Mouse (Mus musculus) kidney, adult 8-10 months (tissue): Measurements from ENCODE around the gene Crisp1.
A peak's percentile ranks its signal among the peaks of the same experiment; 100 is the strongest.

Experiments
- DNase-seq, 2 experiments: peaks; one replicate each; pipeline ENCODE4 v3.0.0; 2022

Gene Crisp1

GRCm38 (mm10) chr17:40319062-40319461 is at the start of gene Crisp1:
Gene Crisp1, minus strand, starts transcription at chr17:40319207.
- DNase-seq, result no peak

- peak; percentile 6 to 9 for DNase-seq
Measured at GRCm38 (mm10) chr17:40342497-40343009, 23.5 kb upstream of the Crisp1 start.

- DNase-seq, result no peak
Measured at GRCm38 (mm10) chr17:40285435-40285834, 33.6 kb downstream of the Crisp1 start.

GRCm38 (mm10) chr17:40275519-40275918 is 43.5 kb downstream of the Crisp1 start:
- no peak for DNase-seq

- no peak for DNase-seq
Measured at GRCm38 (mm10) chr17:40274906-40275470, 44.0 kb downstream of the Crisp1 start.

- DNase-seq, result no peak
Measured at GRCm38 (mm10) chr17:40252487-40252886, 66.5 kb downstream of the Crisp1 start.
